Mouse (Mus musculus) kidney, embryonic 16.5 days (tissue): ENCODE measurements around the gene Unc5cl. TPM values are rescaled to one million over a fixed set of nuclear protein-coding genes. Genes with fewer than 3 reads are reported as not detected.

ENCODE experiments used
- ATAC-seq: fragments of 200-750 bp; cut with Nextera tagmentation; 2 replicates; pipeline ENCODE4 v1.8.0; 2017; ENCODE audit warnings: moderate TSS enrichment; ENCODE audit not compliant: low FRiP score, low TSS enrichment
- H3K27ac ChIP-seq: fragments of 300-500 bp; sonication (generic); 2 replicates; pipeline ENCODE4 v1.5.1; 2014; ENCODE audit warnings: low read length
- H3K27me3 ChIP-seq: fragments of 300-500 bp; sonication (generic); 2 replicates; pipeline ENCODE4 v1.6.1; 2014; ENCODE audit warnings: low read length, control low read depth, mixed read lengths; ENCODE audit not compliant: insufficient read depth
- H3K36me3 ChIP-seq: fragments of 300-500 bp; sonication (generic); 2 replicates; pipeline ENCODE4 v1.6.1; 2014; ENCODE audit warnings: low read length, control low read depth, mixed read lengths; ENCODE audit not compliant: insufficient read depth
- H3K4me1 ChIP-seq: fragments of 300-500 bp; sonication (generic); 2 replicates; pipeline ENCODE4 v1.6.1; 2014; ENCODE audit warnings: low read length, control low read depth, mixed read lengths; ENCODE audit not compliant: insufficient read depth
- H3K4me2 ChIP-seq: fragments of 300-500 bp; sonication (generic); replicated peaks from 2 replicates; pipeline ENCODE4 v1.6.1; 2014; ENCODE audit warnings: low read depth, low read length
- H3K4me3 ChIP-seq: fragments of 300-500 bp; sonication (generic); 2 replicates; pipeline ENCODE4 v1.5.1; 2014; ENCODE audit warnings: mild to moderate bottlenecking, low read length
- H3K9ac ChIP-seq: fragments of 300-500 bp; sonication (generic); replicated peaks from 2 replicates; pipeline ENCODE4 v1.6.1; 2014; ENCODE audit warnings: low read length
- H3K9me3 ChIP-seq: fragments of 300-500 bp; sonication (generic); 2 replicates; pipeline ENCODE4 v1.6.1; 2016; ENCODE audit warnings: low read length, control low read depth
- WGBS: fragments of 180-500 bp; shearing (Covaris S2); extraction: QIAGEN DNeasy Blood & Tissue Kit; methylation state at CpG from one replicate; pipeline ENCODE4 v1.1.7; 2014; 5-methylcytosine and 5-hydroxymethylcytosine counted together
- polyA plus RNA-seq: library from polyadenylated mRNA; unstranded; fragments of >200 nt; fragmentation: Nextera tagmentation; extraction: Ambion mirVana; gene quantifications from 2 replicates; pipeline ENCODE4 v1.2.1, GENCODE M21; 2015

Unc5cl gene
- polyA plus RNA-seq, 1 experiment from 2014 or later: 8.3 TPM

DNA sequence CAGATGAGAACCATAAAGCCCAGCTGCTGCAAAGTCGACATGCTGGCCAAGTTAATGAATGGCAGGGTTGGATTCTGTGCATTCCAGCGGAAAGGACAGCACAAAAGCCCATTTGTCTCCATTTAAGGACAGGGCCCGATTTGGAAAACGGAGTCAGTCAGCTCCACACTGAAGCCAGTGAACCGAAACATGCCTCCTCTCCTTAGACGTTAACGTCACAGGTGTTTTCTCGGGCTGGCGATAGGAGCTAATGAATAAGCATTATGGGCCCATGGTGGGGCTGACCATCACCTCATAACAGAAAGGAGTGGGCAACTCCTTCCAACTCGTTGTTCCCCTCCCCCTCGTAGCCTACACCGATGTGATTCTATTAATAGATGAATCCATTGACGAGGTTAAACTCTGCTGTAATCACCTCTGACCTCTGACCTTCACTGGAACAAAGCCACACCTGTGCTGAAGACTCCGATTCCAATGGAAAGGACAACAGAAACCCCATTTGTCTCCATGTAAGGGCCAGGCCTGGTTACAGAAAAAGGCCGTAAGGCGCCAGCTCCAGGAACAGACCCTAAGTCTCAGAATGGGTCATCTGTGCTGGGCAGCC, 11.1 kb upstream of the Unc5cl start:
- peak; percentile 65 for ATAC-seq
- H3K4me3 ChIP-seq: no peak overlapping the region
- H3K4me2 ChIP-seq: no peak overlapping the region
- no peaks in the 10 kb centered on the region for H3K27me3 ChIP-seq
- no peaks in the 10 kb centered on the region for H3K36me3 ChIP-seq
- H3K9ac ChIP-seq: no peak overlapping the region
- peaks cover 10% of the 10 kb centered on the region for H3K4me1 ChIP-seq
- H3K9me3 ChIP-seq: no peaks in the 10 kb centered on the region
- H3K27ac ChIP-seq: peak overlapping the region; percentile 29; the same call in 1 of the 2 replicates
- 54% methylated on average over 16 of the region's 16 CpGs for WGBS

DNA sequence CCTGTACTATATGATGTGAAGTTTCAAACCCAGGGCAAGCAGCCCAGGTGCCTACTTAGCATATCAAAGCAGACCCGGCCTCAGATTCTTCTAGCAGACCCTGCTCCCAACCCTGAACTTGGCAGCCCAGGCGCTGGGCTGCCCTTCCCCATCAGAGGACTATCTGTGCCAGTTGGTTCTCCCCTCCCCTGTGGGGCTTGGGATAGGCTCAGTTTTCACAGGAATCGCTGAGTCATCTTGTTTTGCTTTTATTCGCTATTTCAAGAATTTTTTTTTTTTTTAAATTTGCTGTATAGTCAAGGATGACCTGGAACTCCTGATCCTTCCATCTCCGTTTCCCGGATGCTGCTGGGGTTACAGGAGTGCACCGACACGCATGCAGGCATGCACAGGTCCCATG, 7.0 kb upstream of the Unc5cl start:
- WGBS: 67% methylated on average over 8 of the region's 8 CpGs
- Histone ChIP-seq H3K4me3 (no peak overlapping the region), H3K9me3 (no peaks in the 10 kb centered on the region), H3K27ac (no peak overlapping the region), H3K9ac (no peak overlapping the region), H3K27me3 (no peaks in the 10 kb centered on the region), H3K4me1 (peaks cover 12% of the 10 kb centered on the region), H3K4me2 (no peak overlapping the region), H3K36me3 (no peaks in the 10 kb centered on the region)
- ATAC-seq: no peak

DNA sequence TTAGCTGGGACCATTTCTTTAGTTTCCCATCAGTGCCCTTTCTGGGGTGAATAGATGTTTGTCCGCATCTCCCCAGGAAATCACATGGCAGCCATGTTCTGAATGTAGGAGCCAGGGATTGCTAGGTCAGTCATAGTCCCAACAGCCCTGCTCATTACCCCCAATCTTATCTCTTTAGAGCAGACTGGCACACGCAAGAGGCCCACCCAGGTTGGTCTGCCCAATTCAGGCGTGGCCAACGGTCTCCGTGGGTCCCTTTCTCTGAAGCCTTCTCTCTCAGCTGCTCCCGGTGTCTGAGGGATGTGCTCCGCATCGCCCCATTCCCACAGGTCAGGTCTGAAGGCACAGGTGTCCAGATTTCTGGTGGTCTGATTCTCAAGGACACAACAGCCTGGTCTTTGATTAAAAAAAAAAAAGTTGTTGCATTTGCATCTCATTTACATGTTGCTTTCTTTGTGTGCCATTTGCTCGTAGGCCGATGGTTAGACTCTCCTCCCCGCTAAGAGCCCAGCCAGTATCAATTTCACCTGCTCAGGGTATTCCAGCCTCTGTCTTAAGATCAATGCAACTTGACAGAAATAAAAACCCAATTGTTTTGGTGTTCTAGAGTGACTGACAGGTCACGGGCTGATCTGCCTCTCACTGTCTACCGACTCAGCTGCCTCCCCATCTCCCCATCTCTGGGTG, 3.9 kb upstream of the Unc5cl start:
- 77% methylated on average over 13 of the region's 13 CpGs for WGBS
- H3K4me1 ChIP-seq: peaks cover 5% of the 10 kb centered on the region; the same call in 1 of the 2 replicates
- H3K9me3 ChIP-seq: no peaks in the 10 kb centered on the region
- H3K4me3 ChIP-seq: no peak overlapping the region
- no peaks in the 10 kb centered on the region for H3K27me3 ChIP-seq
- ATAC-seq: no peak
- no peak overlapping the region for H3K9ac ChIP-seq
- no peak overlapping the region for H3K27ac ChIP-seq
- H3K4me2 ChIP-seq: no peak overlapping the region
- H3K36me3 ChIP-seq: no peaks in the 10 kb centered on the region

DNA sequence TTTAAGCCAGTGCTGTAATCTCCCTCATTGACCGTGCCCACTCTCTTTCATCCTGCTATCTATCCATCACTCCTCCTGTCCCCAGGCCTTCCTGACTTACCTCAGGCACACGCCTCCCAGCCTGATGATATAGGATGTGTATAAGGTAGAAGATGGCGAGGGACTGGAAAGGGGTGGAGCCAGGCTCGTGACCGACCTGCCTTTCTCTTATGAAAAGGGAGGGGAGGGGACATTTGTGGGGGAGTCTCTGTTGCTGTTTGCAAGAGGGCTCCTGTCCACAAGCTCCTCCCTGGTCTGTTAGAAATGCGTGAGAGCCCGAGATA, 3.4 kb upstream of the Unc5cl start, which contains the start of gene Tspo2:
TSS of gene Tspo2 (minus strand) at position 170 of the 323 bp plus-strand sequence.
- H3K9ac ChIP-seq: no peak within 1 kb of the TSS
- no peaks in the 10 kb centered on the region for H3K27me3 ChIP-seq
- 49% methylated on average over 7 of the region's 7 CpGs for WGBS
- no peak within 1 kb of the TSS for H3K27ac ChIP-seq
- ATAC-seq: no peak
- no peak within 1 kb of the TSS for H3K4me2 ChIP-seq
- no peaks in the 10 kb centered on the region for H3K9me3 ChIP-seq
- H3K4me3 ChIP-seq: no peak within 1 kb of the TSS
- H3K36me3 ChIP-seq: no peaks in the 10 kb centered on the region
- peaks cover 5% of the 10 kb centered on the region; the same call in 1 of the 2 replicates for H3K4me1 ChIP-seq

DNA sequence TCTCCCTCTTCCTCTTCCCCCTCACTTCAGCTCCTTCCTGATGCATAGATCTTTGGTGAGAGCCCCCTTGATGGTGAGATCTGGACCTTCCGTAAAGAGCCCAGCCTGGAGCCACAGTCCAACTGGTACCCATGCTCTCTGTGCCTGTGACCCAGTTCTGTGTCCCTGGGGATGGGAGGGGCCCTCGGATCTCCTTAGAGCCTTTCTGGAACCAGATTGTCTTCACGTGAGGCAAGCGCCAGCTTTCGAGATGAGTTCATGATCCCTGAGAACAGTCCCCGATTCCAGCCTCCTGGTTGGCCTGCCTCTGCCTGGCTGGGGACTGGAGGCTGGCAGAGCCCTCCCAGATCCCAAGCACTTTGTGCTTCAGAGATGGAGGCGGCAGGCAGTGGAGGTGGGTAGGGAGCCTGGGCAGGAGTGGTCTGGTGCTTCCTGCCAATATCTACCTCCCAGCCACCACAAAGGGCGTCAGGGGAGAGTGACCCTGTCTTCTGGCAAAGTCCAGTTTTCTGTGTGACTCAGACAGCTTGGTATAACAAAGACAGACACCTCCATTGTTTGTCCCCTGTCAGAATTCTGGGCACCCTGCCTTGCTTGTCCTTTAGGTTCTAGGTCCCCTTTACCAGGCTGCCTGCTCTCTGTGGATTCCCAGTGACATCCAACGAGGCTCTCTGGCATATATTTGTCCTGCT, 2.8 kb upstream of the Unc5cl start:
- Histone ChIP-seq H3K4me2 (no peak overlapping the region), H3K4me1 (peaks cover 5% of the 10 kb centered on the region; the same call in 1 of the 2 replicates), H3K36me3 (no peaks in the 10 kb centered on the region), H3K9ac (no peak overlapping the region), H3K27ac (no peak overlapping the region), H3K9me3 (no peaks in the 10 kb centered on the region), H3K4me3 (no peak overlapping the region), H3K27me3 (no peaks in the 10 kb centered on the region)
- no peak for ATAC-seq
- WGBS: 68% methylated on average over 9 of the region's 9 CpGs

DNA sequence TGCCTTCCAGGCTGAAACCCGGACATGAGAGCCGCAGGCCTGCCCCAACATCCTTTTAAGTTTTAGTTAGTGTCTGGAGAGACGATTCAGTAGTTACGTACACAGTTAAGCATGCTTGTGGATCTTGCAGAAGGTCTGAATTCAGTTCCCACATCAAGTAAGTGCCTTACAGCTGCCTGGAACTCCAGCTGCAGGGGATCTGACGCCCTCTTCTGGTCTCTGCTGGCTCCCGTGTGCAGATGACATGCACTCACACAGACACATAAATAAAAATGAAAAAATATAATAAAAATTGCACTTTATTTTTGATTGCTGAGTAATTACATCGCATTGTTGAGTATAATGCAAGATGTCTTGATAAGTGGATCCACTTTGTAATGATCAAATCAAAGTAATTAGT, 1.2 kb upstream of the Unc5cl start:
- no peak overlapping the region for H3K27ac ChIP-seq
- 78% methylated on average over 7 of the region's 7 CpGs for WGBS
- no peak overlapping the region for H3K4me3 ChIP-seq
- ATAC-seq: no peak
- H3K4me1 ChIP-seq: peaks cover 8% of the 10 kb centered on the region; the same call in 1 of the 2 replicates
- no peak overlapping the region for H3K9ac ChIP-seq
- no peaks in the 10 kb centered on the region for H3K27me3 ChIP-seq
- no peaks in the 10 kb centered on the region for H3K9me3 ChIP-seq
- H3K36me3 ChIP-seq: no peaks in the 10 kb centered on the region
- H3K4me2 ChIP-seq: no peak overlapping the region

DNA sequence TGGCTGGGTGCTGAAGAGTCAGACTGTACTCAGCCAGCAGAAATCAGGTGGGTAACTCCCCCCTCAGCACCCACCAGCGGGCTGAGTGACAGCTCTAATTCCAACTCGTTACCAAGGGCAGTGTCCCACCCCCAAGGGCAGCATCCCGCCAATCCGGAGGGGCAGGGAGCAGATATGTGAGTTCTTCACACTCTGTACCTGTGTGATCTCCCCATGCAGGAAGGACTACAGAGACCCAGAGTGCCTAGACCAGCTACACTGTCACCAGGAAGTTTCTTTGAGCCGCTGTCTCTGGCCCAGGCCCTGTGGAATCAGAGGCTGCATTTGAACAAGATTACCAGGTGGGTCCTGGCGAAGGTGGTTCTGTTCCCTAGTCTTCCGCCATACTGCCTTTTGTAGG, 511 bp upstream of the Unc5cl start:
- no peak for ATAC-seq
- H3K4me3 ChIP-seq: no peak overlapping the region
- no peak overlapping the region for H3K9ac ChIP-seq
- H3K9me3 ChIP-seq: no peaks in the 10 kb centered on the region
- H3K4me2 ChIP-seq: no peak overlapping the region
- WGBS: 65% methylated on average over 7 of the region's 7 CpGs
- no peaks in the 10 kb centered on the region for H3K36me3 ChIP-seq
- no peak overlapping the region for H3K27ac ChIP-seq
- no peaks in the 10 kb centered on the region for H3K27me3 ChIP-seq
- H3K4me1 ChIP-seq: peaks cover 8% of the 10 kb centered on the region; the same call in 1 of the 2 replicates

DNA sequence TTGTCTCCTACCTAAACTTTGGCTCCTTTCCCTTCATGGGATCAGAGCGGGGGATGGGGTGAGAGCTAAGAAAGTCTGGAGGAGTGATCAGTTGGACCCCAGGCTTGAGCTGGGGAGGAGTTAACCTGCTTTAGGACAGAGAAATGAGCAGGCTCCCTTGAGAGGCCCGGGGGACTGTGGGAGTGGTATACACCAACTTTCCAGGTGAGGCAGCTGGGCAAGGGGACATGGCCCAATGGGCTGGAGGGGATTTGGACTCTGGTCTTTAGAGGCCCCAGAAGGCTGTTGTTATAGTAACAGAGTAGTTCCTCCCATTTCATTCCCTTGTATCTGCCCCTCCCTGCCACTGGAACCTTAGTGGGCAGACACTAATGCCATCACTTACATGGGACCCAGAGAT, 1.3 kb downstream of the Unc5cl start:
- no peaks in the 10 kb centered on the region for H3K36me3 ChIP-seq
- H3K4me1 ChIP-seq: peaks cover 8% of the 10 kb centered on the region; the same call in 1 of the 2 replicates
- peak overlapping the region; percentile 73; the same call in 1 of the 2 replicates for H3K27ac ChIP-seq
- 74% methylated on average over 2 of the region's 2 CpGs for WGBS
- ATAC-seq: peak; percentile 79
- H3K4me2 ChIP-seq: peak overlapping the region; percentile 14; the same call in 1 of the 2 replicates
- H3K4me3 ChIP-seq: no peak overlapping the region
- no peaks in the 10 kb centered on the region for H3K27me3 ChIP-seq
- H3K9me3 ChIP-seq: no peaks in the 10 kb centered on the region
- no peak overlapping the region for H3K9ac ChIP-seq

DNA sequence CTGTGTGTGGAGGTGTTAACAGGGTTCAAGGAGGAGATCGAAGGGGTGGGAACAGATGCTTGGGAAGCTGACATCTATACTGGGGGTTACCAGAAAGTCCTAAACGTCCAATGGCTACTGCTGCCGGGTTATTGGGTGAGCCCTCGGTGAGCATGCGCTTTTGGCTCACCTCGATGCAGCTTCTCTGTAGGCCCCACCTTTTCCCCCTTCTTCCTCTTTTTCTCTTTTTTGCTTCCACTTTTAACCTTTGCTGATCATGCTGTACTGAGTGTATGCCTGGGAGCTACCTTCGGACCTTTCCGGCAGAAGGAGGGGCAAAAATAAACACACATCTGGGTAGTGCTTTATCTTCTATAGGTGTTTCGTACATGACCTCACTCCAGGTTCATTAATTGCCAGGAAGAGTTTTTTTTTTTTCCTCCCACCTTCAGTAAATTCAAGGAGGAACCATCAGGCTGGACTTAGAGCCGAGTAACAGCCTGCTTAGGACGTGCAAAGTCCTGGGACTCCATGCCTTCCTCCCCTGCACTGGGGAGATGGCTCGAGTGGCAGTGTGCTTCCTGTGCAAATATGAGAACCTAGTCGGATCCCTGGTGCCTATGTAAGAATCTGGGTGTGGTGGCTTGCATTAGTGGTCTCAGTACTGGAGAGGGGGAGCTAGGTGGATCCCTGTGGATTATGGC, 3.4 kb downstream of the Unc5cl start:
- Histone ChIP-seq H3K4me1 (0 out of 2 replicates have a peak, but pooled peaks cover 3% of the 10 kb centered on the region), H3K27ac (no peak overlapping the region), H3K27me3 (no peaks in the 10 kb centered on the region), H3K36me3 (no peaks in the 10 kb centered on the region), H3K4me2 (no peak overlapping the region), H3K9ac (no peak overlapping the region), H3K4me3 (no peak overlapping the region), H3K9me3 (no peaks in the 10 kb centered on the region)
- WGBS: 51% methylated on average over 13 of the region's 13 CpGs
- no peak for ATAC-seq
